Mouse (Mus musculus) heart, embryonic 13.5 days (tissue): ENCODE measurements around the gene Umodl1. TPM values are rescaled to one million over a fixed set of nuclear protein-coding genes. Genes with fewer than 3 reads are reported as not detected.

Experiments
- ATAC-seq: fragments of 200-750 bp; cut with Nextera tagmentation; 2 replicates; pipeline ENCODE4 v1.8.0; 2017; ENCODE audit warnings: moderate TSS enrichment; ENCODE audit not compliant: insufficient number of reproducible peaks, low FRiP score, low TSS enrichment; ENCODE audit errors: extremely low read depth
- H3K27ac ChIP-seq: fragments of 300-500 bp; sonication (generic); replicated peaks from 2 replicates; pipeline ENCODE4 v1.5.1; 2015; ENCODE audit warnings: moderate library complexity, mild to moderate bottlenecking, inconsistent platforms
- H3K27me3 ChIP-seq: fragments of 300-500 bp; sonication (generic); replicated peaks from 2 replicates; pipeline ENCODE4 v1.6.1; 2015; ENCODE audit warnings: mild to moderate bottlenecking, inconsistent platforms
- H3K36me3 ChIP-seq: fragments of 300-500 bp; sonication (generic); 2 replicates; pipeline ENCODE4 v1.6.1; 2015; ENCODE audit warnings: mild to moderate bottlenecking, inconsistent platforms
- H3K4me1 ChIP-seq: fragments of 300-500 bp; sonication (generic); 2 replicates; pipeline ENCODE4 v1.6.1; 2015; ENCODE audit warnings: inconsistent platforms
- H3K4me2 ChIP-seq: fragments of 300-500 bp; sonication (generic); 2 replicates; pipeline ENCODE4 v1.6.1; 2015; ENCODE audit warnings: inconsistent platforms, mild to moderate bottlenecking, moderate library complexity
- H3K4me3 ChIP-seq: fragments of 300-500 bp; sonication (generic); 2 replicates; pipeline ENCODE4 v1.5.1; 2015; ENCODE audit warnings: moderate library complexity, mild to moderate bottlenecking, inconsistent platforms
- H3K9ac ChIP-seq: fragments of 300-500 bp; sonication (generic); 2 replicates; pipeline ENCODE4 v1.6.1; 2015; ENCODE audit warnings: inconsistent platforms, mild to moderate bottlenecking, moderate library complexity
- H3K9me3 ChIP-seq: fragments of 300-500 bp; sonication (generic); 2 replicates; pipeline ENCODE4 v1.6.1; 2016; ENCODE audit warnings: inconsistent platforms
- WGBS: fragments of 180-500 bp; shearing (Covaris S2); methylation state at CpG from one replicate; pipeline ENCODE4 v1.1.7; 2015; ENCODE audit warnings: mixed read lengths; 5-methylcytosine and 5-hydroxymethylcytosine counted together
- polyA plus RNA-seq: library from polyadenylated mRNA; unstranded; fragments of >200 nt; fragmentation: Nextera tagmentation; extraction: Ambion mirVana; gene quantifications from 2 replicates; pipeline ENCODE4 v1.2.1, GENCODE M21; 2015

Gene Umodl1
- polyA plus RNA-seq, 1 experiment from 2014 or later, result 0.07 TPM

GRCm38 (mm10) chr17:30950780-30951179, 3.7 kb upstream of the Umodl1 start:
- no peaks in the 10 kb centered on the region for H3K9me3 ChIP-seq
- peaks cover 25% of the 10 kb centered on the region; the same call in 1 of the 2 replicates for H3K27me3 ChIP-seq
- no peak overlapping the region for H3K4me2 ChIP-seq
- H3K27ac ChIP-seq, result no peak overlapping the region
- H3K36me3 ChIP-seq, result no peaks in the 10 kb centered on the region
- 4% methylated on average over 7 of the region's 7 CpGs for WGBS
- no peak for ATAC-seq
- no peaks in the 10 kb centered on the region for H3K4me1 ChIP-seq
- no peak overlapping the region for H3K4me3 ChIP-seq
- no peak overlapping the region for H3K9ac ChIP-seq

- Histone ChIP-seq H3K27ac (no peak overlapping the region), H3K9me3 (no peaks in the 10 kb centered on the region), H3K4me2 (no peak overlapping the region), H3K27me3 (peaks cover 25% of the 10 kb centered on the region; the same call in 1 of the 2 replicates), H3K36me3 (no peaks in the 10 kb centered on the region), H3K4me3 (no peak overlapping the region), H3K9ac (no peak overlapping the region), H3K4me1 (no peaks in the 10 kb centered on the region)
- no peak for ATAC-seq
- WGBS, result 67% methylated on average over 8 of the region's 8 CpGs
Measured at GRCm38 (mm10) chr17:30951600-30951999, 2.8 kb upstream of the Umodl1 start.

- no peaks in the 10 kb centered on the region for H3K27me3 ChIP-seq
- H3K4me2 ChIP-seq, result no peak overlapping the region
- no peak overlapping the region for H3K27ac ChIP-seq
- WGBS, result 38% methylated on average over 7 of the region's 7 CpGs
- ATAC-seq, result no peak
- H3K9ac ChIP-seq, result no peak overlapping the region
- H3K4me3 ChIP-seq, result no peak overlapping the region
- H3K36me3 ChIP-seq, result no peaks in the 10 kb centered on the region
- no peaks in the 10 kb centered on the region for H3K9me3 ChIP-seq
- no peaks in the 10 kb centered on the region for H3K4me1 ChIP-seq
Measured at GRCm38 (mm10) chr17:30961936-30962592, 7.6 kb downstream of the Umodl1 start.

- no peaks in the 10 kb centered on the region for H3K27me3 ChIP-seq
- no peak for ATAC-seq
- WGBS, result 45% methylated on average over 2 of the region's 2 CpGs
- H3K27ac ChIP-seq, result no peak overlapping the region
- H3K4me2 ChIP-seq, result no peak overlapping the region
- H3K9me3 ChIP-seq, result no peaks in the 10 kb centered on the region
- H3K36me3 ChIP-seq, result no peaks in the 10 kb centered on the region
- no peak overlapping the region for H3K9ac ChIP-seq
- no peaks in the 10 kb centered on the region for H3K4me1 ChIP-seq
- no peak overlapping the region for H3K4me3 ChIP-seq
Measured at GRCm38 (mm10) chr17:30962880-30963279, 8.4 kb downstream of the Umodl1 start.

- 0 out of 2 replicates have a peak, but pooled peaks cover 4% of the 10 kb centered on the region for H3K9me3 ChIP-seq
- 54% methylated on average over 4 of the region's 4 CpGs for WGBS
- H3K4me1 ChIP-seq, result peaks cover 24% of the 10 kb centered on the region
- H3K27me3 ChIP-seq, result no peaks in the 10 kb centered on the region
- H3K36me3 ChIP-seq, result no peaks in the 10 kb centered on the region
- H3K27ac ChIP-seq, result no peak overlapping the region
- H3K9ac ChIP-seq, result no peak overlapping the region
- H3K4me2 ChIP-seq, result no peak overlapping the region
- ATAC-seq, result no peak
- no peak overlapping the region for H3K4me3 ChIP-seq
Measured at GRCm38 (mm10) chr17:30969983-30970382, 15.5 kb downstream of the Umodl1 start.

- Histone ChIP-seq H3K4me2 (no peak overlapping the region), H3K27me3 (no peaks in the 10 kb centered on the region), H3K4me3 (no peak overlapping the region), H3K36me3 (no peaks in the 10 kb centered on the region), H3K9ac (no peak overlapping the region), H3K4me1 (peaks cover 24% of the 10 kb centered on the region), H3K27ac (no peak overlapping the region), H3K9me3 (0 out of 2 replicates have a peak, but pooled peaks cover 4% of the 10 kb centered on the region)
- ATAC-seq, result no peak
- 79% methylated on average over 7 of the region's 7 CpGs for WGBS
Measured at GRCm38 (mm10) chr17:30971877-30972276, 17.4 kb downstream of the Umodl1 start.

- no peak overlapping the region for H3K27ac ChIP-seq
- WGBS, result 39% methylated on average over 6 of the region's 6 CpGs
- 0 out of 2 replicates have a peak, but pooled peaks cover 4% of the 10 kb centered on the region for H3K9me3 ChIP-seq
- no peak overlapping the region for H3K9ac ChIP-seq
- no peak overlapping the region for H3K4me2 ChIP-seq
- no peak for ATAC-seq
- no peaks in the 10 kb centered on the region for H3K36me3 ChIP-seq
- no peaks in the 10 kb centered on the region for H3K27me3 ChIP-seq
- peaks cover 24% of the 10 kb centered on the region for H3K4me1 ChIP-seq
- H3K4me3 ChIP-seq, result no peak overlapping the region
Measured at GRCm38 (mm10) chr17:30973332-30973731, 18.9 kb downstream of the Umodl1 start.

GRCm38 (mm10) chr17:30977290-30977689, 22.9 kb downstream of the Umodl1 start:
- ATAC-seq, result no peak
- H3K36me3 ChIP-seq, result no peaks in the 10 kb centered on the region
- H3K9ac ChIP-seq, result no peak overlapping the region
- H3K4me2 ChIP-seq, result no peak overlapping the region
- no peaks in the 10 kb centered on the region for H3K27me3 ChIP-seq
- H3K4me3 ChIP-seq, result no peak overlapping the region
- no peaks in the 10 kb centered on the region for H3K9me3 ChIP-seq
- no peak overlapping the region for H3K27ac ChIP-seq
- WGBS, result 50% methylated on average over 2 of the region's 2 CpGs
- peaks cover 11% of the 10 kb centered on the region for H3K4me1 ChIP-seq

GRCm38 (mm10) chr17:30978556-30978955, 24.1 kb downstream of the Umodl1 start:
- WGBS, result 53% methylated on average over 10 of the region's 10 CpGs
- ATAC-seq, result no peak
- H3K36me3 ChIP-seq, result no peaks in the 10 kb centered on the region

GRCm38 (mm10) chr17:30983521-30983920, 29.1 kb downstream of the Umodl1 start:
- no peak for ATAC-seq
- Histone ChIP-seq H3K4me2 (no peak overlapping the region), H3K36me3 (no peaks in the 10 kb centered on the region), H3K4me1 (no peaks in the 10 kb centered on the region), H3K27me3 (peaks cover 4% of the 10 kb centered on the region), H3K9me3 (no peaks in the 10 kb centered on the region), H3K4me3 (no peak overlapping the region), H3K9ac (no peak overlapping the region), H3K27ac (no peak overlapping the region)
- 53% methylated on average over 4 of the region's 4 CpGs for WGBS

More at GRCm38 (mm10) chr17:30978556-30978955, 24.1 kb downstream of the Umodl1 start:
- Histone ChIP-seq H3K27ac (no peak overlapping the region), H3K4me3 (no peak overlapping the region), H3K9me3 (no peaks in the 10 kb centered on the region), H3K27me3 (no peaks in the 10 kb centered on the region), H3K4me2 (no peak overlapping the region), H3K9ac (no peak overlapping the region), H3K4me1 (peaks cover 8% of the 10 kb centered on the region)

GRCm38 (mm10) chr17:30990254-30990653, 35.8 kb downstream of the Umodl1 start:
- Histone ChIP-seq H3K4me2 (no peak overlapping the region), H3K36me3 (no peaks in the 10 kb centered on the region), H3K27me3 (peaks cover 19% of the 10 kb centered on the region), H3K9me3 (no peaks in the 10 kb centered on the region), H3K9ac (no peak overlapping the region), H3K4me1 (no peaks in the 10 kb centered on the region), H3K27ac (no peak overlapping the region), H3K4me3 (no peak overlapping the region)
- 45% methylated on average over 10 of the region's 10 CpGs for WGBS
- ATAC-seq, result no peak

GRCm38 (mm10) chr17:30996296-30996695, 41.9 kb downstream of the Umodl1 start:
- no peak for ATAC-seq
- no peak overlapping the region for H3K27ac ChIP-seq

More at GRCm38 (mm10) chr17:30996296-30996695, 41.9 kb downstream of the Umodl1 start:
- no peaks in the 10 kb centered on the region; the same call in 1 of the 2 replicates for H3K4me1 ChIP-seq
- H3K9me3 ChIP-seq, result no peaks in the 10 kb centered on the region
- no peak overlapping the region for H3K4me3 ChIP-seq
- no peak overlapping the region for H3K9ac ChIP-seq
- 65% methylated on average over 5 of the region's 5 CpGs for WGBS
- H3K36me3 ChIP-seq, result no peaks in the 10 kb centered on the region
- no peak overlapping the region for H3K4me2 ChIP-seq
- H3K27me3 ChIP-seq, result peaks cover 19% of the 10 kb centered on the region; the same call in 1 of the 2 replicates
